Mouse (Mus musculus): ENCODE results near the gene U2af1l4.

GRCm38 (mm10) chr7:30572389-30572788 lies 9.3 kb downstream of the U2af1l4 start:
- TF ChIP-seq POLR2A (IDR thresholded peaks at IDR 0.05; ENCODE audit: low read depth, low read length) (no peak), CTCF (IDR thresholded peaks at IDR 0.05; ENCODE audit: extremely low read depth, insufficient read depth, insufficient read length, insufficient replicate concordance) (no peak)
